Mouse (Mus musculus) hematopoietic multipotent progenitor cell, adult 10-12 weeks (in vitro differentiated cells): ENCODE measurements around the gene Olfr1317. TPM values are rescaled to one million over a fixed set of nuclear protein-coding genes. Genes with fewer than 3 reads are reported as not detected.

ENCODE experiments used
- polyA plus RNA-seq: library from polyadenylated mRNA; stranded (reverse); fragments of >175 nt; gene quantifications from 2 replicates; pipeline ENCODE4 v1.2.3, GENCODE M21; 2012; ENCODE audit warnings: low replicate concordance

Olfr1317 gene
- not detected in 2 replicates for polyA plus RNA-seq

GRCm38 (mm10) chr2:112140029-112140428, at the start of gene Olfr1317:
Gene Olfr1317, plus strand, starts transcription at chr2:112140329.

GRCm38 (mm10) chr2:112096681-112097080, 43.4 kb upstream of the Olfr1317 start, which contains the start of gene Olfr1314:
Gene Olfr1314, minus strand, starts transcription at chr2:112096781.

GRCm38 (mm10) chr2:112115340-112115739, 24.8 kb upstream of the Olfr1317 start, which contains the start of gene Olfr1315-ps1:
Gene Olfr1315-ps1, minus strand, starts transcription at chr2:112115440.

GRCm38 (mm10) chr2:112134877-112135276, 5.3 kb upstream of the Olfr1317 start, which contains the start of gene Olfr1316:
Gene Olfr1316, minus strand, starts transcription at chr2:112134977.

GRCm38 (mm10) chr2:112153898-112154297, 13.8 kb downstream of the Olfr1317 start, which contains the start of gene Olfr1318:
Gene Olfr1318, plus strand, starts transcription at chr2:112154198.

Other genes starting within 250 kb of the Olfr1317 start
- gene Olfr1306, start 224.1 kb upstream of the Olfr1317 start, polyA plus RNA-seq: not detected in 2 replicates
- not detected in 2 replicates for gene Olfr1307, start 190.9 kb upstream of the Olfr1317 start, polyA plus RNA-seq
- not detected in 2 replicates for gene Olfr1308, start 175.4 kb upstream of the Olfr1317 start, polyA plus RNA-seq
- not detected in 2 replicates for gene Olfr1309, start 150.0 kb upstream of the Olfr1317 start, polyA plus RNA-seq
- not detected in 2 replicates for gene Olfr1310, start 127.6 kb upstream of the Olfr1317 start, polyA plus RNA-seq
- gene Olfr1311, start 115.9 kb upstream of the Olfr1317 start, polyA plus RNA-seq: not detected in 2 replicates
- not detected in 2 replicates for gene Olfr1312, start 90.1 kb upstream of the Olfr1317 start, polyA plus RNA-seq
- gene Olfr1313, start 62.5 kb upstream of the Olfr1317 start, polyA plus RNA-seq: not detected in 2 replicates
- gene Olfr1314, start 43.5 kb upstream of the Olfr1317 start, polyA plus RNA-seq: 0.13 TPM in 1 of 2 replicates, not detected in the other
- gene Olfr1315-ps1, start 24.9 kb upstream of the Olfr1317 start, polyA plus RNA-seq: not detected in 2 replicates
- gene Olfr1316, start 5.4 kb upstream of the Olfr1317 start, polyA plus RNA-seq: not detected in 2 replicates
- gene Olfr1318, start 13.9 kb downstream of the Olfr1317 start, polyA plus RNA-seq: not detected in 2 replicates
- 123 and 178 TPM in 2 replicates for gene Lpcat4, start 99.1 kb downstream of the Olfr1317 start, polyA plus RNA-seq
- not detected in 2 replicates for gene Nutm1, start 119.0 kb downstream of the Olfr1317 start, polyA plus RNA-seq
- gene Nop10, start 121.6 kb downstream of the Olfr1317 start, polyA plus RNA-seq: 16.1 and 28.0 TPM in 2 replicates
- gene Slc12a6, start 125.5 kb downstream of the Olfr1317 start, polyA plus RNA-seq: 35.9 and 48.7 TPM in 2 replicates
- gene Gm21985, start 126.0 kb downstream of the Olfr1317 start, polyA plus RNA-seq: not detected in 2 replicates
- gene Emc4, start 227.7 kb downstream of the Olfr1317 start, polyA plus RNA-seq: 20.2 and 37.0 TPM in 2 replicates
- 1.9 and 4.1 TPM in 2 replicates for gene Katnbl1, start 238.9 kb downstream of the Olfr1317 start, polyA plus RNA-seq